Mouse (Mus musculus) C2C12 (cell line): ENCODE measurements around the gene Slc16a10. TPM values are rescaled to one million over a fixed set of nuclear protein-coding genes. Genes with fewer than 3 reads are reported as not detected.

Source experiments
- H3K27me3 ChIP-seq: one replicate; pipeline ENCODE4 v1.6.1; 2011; ENCODE audit not compliant: control insufficient read depth, insufficient read depth, insufficient read length
- H3K36me3 ChIP-seq: one replicate; pipeline ENCODE4 v1.6.1; 2011; ENCODE audit not compliant: control insufficient read depth, insufficient read depth
- H3K4me3 ChIP-seq: one replicate; pipeline ENCODE4 v1.5.1; 2011; ENCODE audit warnings: mild to moderate bottlenecking, control low read depth; ENCODE audit not compliant: poor library complexity, insufficient read depth, severe bottlenecking
- H3K79me2 ChIP-seq: one replicate; pipeline ENCODE4 v1.6.1; 2011; ENCODE audit not compliant: control insufficient read depth, insufficient read depth
- H3K79me3 ChIP-seq: one replicate; pipeline ENCODE4 v1.6.1; 2011; ENCODE audit warnings: low read depth, control low read depth
- H3ac ChIP-seq: one replicate; pipeline ENCODE3; 2011; ENCODE audit warnings: low read depth; ENCODE audit not compliant: control insufficient read depth, insufficient read length
- CEBPB ChIP-seq: IDR thresholded peaks from one replicate; pipeline ENCODE4 v1.6.1; 2011; ENCODE audit warnings: low read depth, mild to moderate bottlenecking, control low read depth, moderate library complexity
- CTCF ChIP-seq: IDR thresholded peaks from one replicate; pipeline ENCODE4 v1.5.1; 2011; ENCODE audit not compliant: control insufficient read depth, insufficient read depth, insufficient read length
- FOSL1 ChIP-seq: IDR thresholded peaks from one replicate; pipeline ENCODE4 v1.8.0; 2011; ENCODE audit warnings: mild to moderate bottlenecking, low read length; ENCODE audit not compliant: poor library complexity, insufficient read depth, severe bottlenecking
- MAX ChIP-seq: IDR thresholded peaks from one replicate; pipeline ENCODE4 v1.6.1; 2011; ENCODE audit warnings: mild to moderate bottlenecking, control low read depth
- MYOD1 ChIP-seq: IDR thresholded peaks from one replicate; pipeline ENCODE4 v1.6.1; 2011; ENCODE audit warnings: low read depth; ENCODE audit not compliant: control insufficient read depth, insufficient read length
- MYOG ChIP-seq: IDR thresholded peaks from one replicate; pipeline ENCODE4 v1.6.1; 2011; ENCODE audit not compliant: control insufficient read depth, insufficient read length; ENCODE audit errors: extremely low read depth
- USF1 ChIP-seq: IDR thresholded peaks from one replicate; pipeline ENCODE4 v1.6.1; 2011; ENCODE audit warnings: low read depth, mild to moderate bottlenecking, control low read depth, moderate library complexity
- polyA plus RNA-seq: library from polyadenylated mRNA; unstranded; fragments of >200 nt; fragmentation: generic; extraction: Trizol; gene quantifications from one replicate; pipeline ENCODE4 v1.2.1, GENCODE M21; 2012; ENCODE audit warnings: missing spikeins

The Slc16a10 gene
- polyA plus RNA-seq, 1 experiment, result 1.5 TPM

DNA sequence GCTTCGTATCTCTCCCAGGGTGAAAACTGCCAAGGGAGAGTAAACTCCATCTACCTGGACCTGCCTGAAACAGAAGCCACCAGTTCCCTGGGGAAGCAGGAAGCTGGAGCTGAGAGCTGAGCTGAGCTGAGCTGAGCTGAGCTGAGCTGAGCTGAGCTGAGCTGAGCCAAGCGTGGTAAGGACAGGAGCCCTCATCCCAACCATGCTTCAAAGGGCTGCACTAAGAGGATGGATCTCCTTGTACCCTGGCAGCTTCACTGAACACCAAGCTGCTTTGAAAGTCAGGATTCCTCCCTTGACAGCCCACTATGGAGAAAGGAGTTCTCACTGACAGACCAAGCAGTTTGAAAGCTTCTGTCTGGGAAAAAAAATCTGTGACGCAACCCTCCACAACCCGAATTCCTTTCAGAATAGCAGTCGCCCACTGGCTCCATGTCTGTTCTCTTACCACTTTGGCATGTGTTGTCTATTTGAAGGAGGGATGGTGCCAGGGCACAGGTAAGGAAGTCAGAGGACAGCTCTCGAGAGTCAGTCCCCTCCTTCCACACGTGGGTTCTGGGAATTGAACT lies 28.5 kb downstream of the Slc16a10 start:
- TF ChIP-seq MYOD1, result no peak
- peak; percentile 22 for TF ChIP-seq CEBPB
- H3K4me3 ChIP-seq, result no peak overlapping the region
- H3K79me3 ChIP-seq, result no peaks in the 10 kb centered on the region
- no peak overlapping the region for H3ac ChIP-seq
- no peaks in the 10 kb centered on the region for H3K79me2 ChIP-seq
- no peaks in the 10 kb centered on the region for H3K27me3 ChIP-seq
- no peaks in the 10 kb centered on the region for H3K36me3 ChIP-seq

- H3K36me3 ChIP-seq, result no peaks in the 10 kb centered on the region
- no peak overlapping the region for H3ac ChIP-seq
- H3K27me3 ChIP-seq, result no peaks in the 10 kb centered on the region
- no peaks in the 10 kb centered on the region for H3K79me2 ChIP-seq
- H3K4me3 ChIP-seq, result no peak overlapping the region
- TF ChIP-seq MYOG (no peak), MYOD1 (no peak), FOSL1 (no peak), USF1 (no peak), MAX (no peak), CTCF (no peak), CEBPB (no peak)
- H3K79me3 ChIP-seq, result no peaks in the 10 kb centered on the region
These were observed 29.8 kb downstream of the Slc16a10 start for GRCm38 (mm10) chr10:40112256-40112655.

DNA sequence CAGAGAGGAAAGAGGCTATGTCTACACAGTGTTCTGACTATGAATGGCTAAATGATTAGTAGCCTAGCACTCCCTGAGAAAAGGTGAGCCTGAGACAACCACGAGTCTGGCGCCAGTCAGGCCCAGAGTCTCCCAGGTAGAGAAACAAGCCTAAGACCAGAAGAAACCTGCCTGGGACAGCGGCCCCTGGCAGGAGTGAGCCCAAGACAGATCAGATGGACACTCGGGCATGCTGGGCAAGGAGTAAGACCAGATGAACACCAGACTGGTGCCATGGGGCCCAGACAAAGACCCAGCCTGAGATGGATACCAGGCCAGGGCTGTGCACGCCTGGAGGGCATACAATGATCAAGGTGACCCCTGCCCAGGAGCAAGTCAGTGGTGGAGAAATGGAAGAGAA lies 32.5 kb downstream of the Slc16a10 start:
- H3K27me3 ChIP-seq, result no peaks in the 10 kb centered on the region
- no peaks in the 10 kb centered on the region for H3K79me3 ChIP-seq
- H3K4me3 ChIP-seq, result no peak overlapping the region
- TF ChIP-seq MAX, result no peak
- TF ChIP-seq MYOG, result no peak
- no peak for TF ChIP-seq CEBPB
- no peak for TF ChIP-seq CTCF
- H3K79me2 ChIP-seq, result no peaks in the 10 kb centered on the region
- no peaks in the 10 kb centered on the region for H3K36me3 ChIP-seq
- H3ac ChIP-seq, result no peak overlapping the region

- H3ac ChIP-seq, result no peak overlapping the region
- H3K79me2 ChIP-seq, result no peaks in the 10 kb centered on the region
- H3K79me3 ChIP-seq, result no peaks in the 10 kb centered on the region
- H3K36me3 ChIP-seq, result no peaks in the 10 kb centered on the region
- no peak overlapping the region for H3K4me3 ChIP-seq
- H3K27me3 ChIP-seq, result no peaks in the 10 kb centered on the region
- TF ChIP-seq USF1, result no peak
- no peak for TF ChIP-seq MYOD1
- no peak for TF ChIP-seq CEBPB
- TF ChIP-seq MAX, result no peak
- TF ChIP-seq CTCF, result no peak
- no peak for TF ChIP-seq MYOG
- no peak for TF ChIP-seq FOSL1
These were observed 33.1 kb downstream of the Slc16a10 start for GRCm38 (mm10) chr10:40108992-40109391.

- TF ChIP-seq CEBPB, result no peak
- TF ChIP-seq FOSL1, result no peak
- TF ChIP-seq MAX, result no peak
- Histone ChIP-seq H3K4me3 (no peak overlapping the region), H3K79me3 (no peaks in the 10 kb centered on the region), H3K36me3 (no peaks in the 10 kb centered on the region), H3K27me3 (no peaks in the 10 kb centered on the region), H3ac (no peak overlapping the region), H3K79me2 (no peaks in the 10 kb centered on the region)
These were observed 34.1 kb downstream of the Slc16a10 start for GRCm38 (mm10) chr10:40107995-40108394.

DNA sequence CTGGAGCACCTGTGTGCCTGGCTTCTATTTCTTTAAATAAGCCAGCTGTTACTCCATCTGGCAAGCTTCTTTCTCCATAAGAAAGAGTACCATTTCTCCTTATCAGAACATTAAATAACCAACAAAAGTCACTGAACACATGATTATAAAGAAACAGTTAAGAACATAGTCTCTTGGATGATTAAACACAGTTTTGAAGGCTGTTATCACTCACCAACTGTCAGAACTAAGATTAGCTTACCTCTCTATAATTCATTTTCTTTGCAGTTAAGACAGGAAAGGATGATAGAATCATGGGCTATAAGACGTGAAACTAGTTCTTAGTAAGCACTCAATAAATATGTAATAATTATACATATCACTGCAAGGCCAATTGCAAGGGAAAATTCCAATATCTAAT lies 36.9 kb downstream of the Slc16a10 start:
- Histone ChIP-seq H3K79me2 (no peaks in the 10 kb centered on the region), H3K79me3 (no peaks in the 10 kb centered on the region), H3ac (no peak overlapping the region), H3K27me3 (no peaks in the 10 kb centered on the region), H3K36me3 (no peaks in the 10 kb centered on the region), H3K4me3 (no peak overlapping the region)
- TF ChIP-seq MYOG (no peak), MAX (no peak), USF1 (no peak), CTCF (no peak), FOSL1 (no peak), CEBPB (no peak)
